Mouse (Mus musculus) lung, postnatal 14 days (tissue): Measurements from ENCODE around the gene Ppp1r3f.
A peak's percentile ranks its signal among the peaks of the same experiment; 100 is the strongest.

Experiments
- DNase-seq: peaks from one replicate; pipeline ENCODE4 v3.0.0; 2021

The Ppp1r3f gene

DNA sequence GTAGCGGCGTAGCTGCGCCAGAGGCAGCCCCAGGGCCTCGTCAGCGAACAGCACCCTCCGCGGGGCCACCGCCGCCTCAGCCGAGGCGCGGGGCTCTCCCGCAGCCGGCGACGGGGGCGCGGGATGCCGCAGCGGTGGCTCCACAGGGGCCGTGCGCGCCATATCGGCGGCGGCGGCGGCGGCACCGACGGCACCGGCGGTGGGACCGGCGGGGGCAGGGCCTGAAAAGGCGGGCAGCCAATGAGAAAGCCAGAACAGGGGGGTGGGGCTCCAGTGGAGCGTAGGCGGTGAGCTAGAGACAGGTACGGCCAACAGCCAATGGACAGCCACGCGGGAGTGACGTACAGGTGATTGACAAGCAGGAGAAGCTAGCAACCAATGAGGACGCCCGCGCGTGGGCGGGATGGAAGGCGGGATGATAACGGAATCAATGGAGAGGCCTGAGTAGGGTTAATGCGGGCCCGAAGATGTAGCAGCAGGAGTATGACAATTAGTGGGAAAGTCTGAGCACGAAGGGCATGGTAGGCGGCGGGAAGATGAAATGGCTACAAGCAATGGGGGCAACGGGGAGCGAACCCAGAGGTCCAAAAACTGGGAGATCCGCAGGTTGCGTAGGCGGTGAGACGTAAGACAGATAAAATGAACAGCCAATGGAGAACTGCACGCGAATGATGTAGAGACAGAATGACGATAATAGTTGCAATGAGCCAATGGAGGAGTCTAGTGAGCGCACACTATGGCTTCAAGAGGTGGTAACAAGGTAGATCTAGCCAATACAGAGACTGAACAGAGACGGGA is at the start of gene Ppp1r3f:
Gene Ppp1r3f, minus strand, starts transcription at position 197 of the 798 bp plus-strand sequence.
- DNase-seq = peak; percentile 91

DNA sequence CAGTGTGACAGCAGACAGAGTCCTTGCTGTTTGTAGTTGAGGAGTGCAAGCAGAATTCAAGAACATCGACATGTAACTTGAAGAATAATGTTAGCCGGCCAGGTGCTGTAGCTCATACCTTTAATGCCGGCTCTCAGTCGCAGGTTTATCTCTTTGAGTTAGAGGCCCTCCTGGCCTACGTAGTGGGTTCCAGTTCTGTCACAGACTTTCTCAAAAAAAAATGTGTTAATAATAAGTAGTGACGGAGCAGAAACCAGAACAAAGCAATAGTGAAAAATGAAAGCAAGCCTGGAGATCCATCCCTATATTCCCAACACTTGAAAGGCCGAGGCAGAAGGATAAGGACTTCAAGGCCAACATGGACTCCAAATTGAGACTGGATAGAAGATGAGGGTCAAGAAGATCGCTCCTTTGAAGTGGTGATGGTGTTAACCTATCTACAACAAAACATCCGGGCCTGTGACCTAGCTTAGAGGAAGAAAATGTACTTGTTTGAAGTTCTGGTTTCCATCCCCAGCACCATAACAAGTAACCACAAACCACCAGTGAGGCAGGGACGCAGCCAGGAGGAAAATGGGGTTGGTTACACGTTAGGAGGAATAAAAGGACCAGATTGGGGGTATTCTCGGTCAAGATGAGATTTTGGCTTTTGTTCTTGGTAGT is 43.9 kb upstream of the Ppp1r3f start:
- no peak for DNase-seq

DNA sequence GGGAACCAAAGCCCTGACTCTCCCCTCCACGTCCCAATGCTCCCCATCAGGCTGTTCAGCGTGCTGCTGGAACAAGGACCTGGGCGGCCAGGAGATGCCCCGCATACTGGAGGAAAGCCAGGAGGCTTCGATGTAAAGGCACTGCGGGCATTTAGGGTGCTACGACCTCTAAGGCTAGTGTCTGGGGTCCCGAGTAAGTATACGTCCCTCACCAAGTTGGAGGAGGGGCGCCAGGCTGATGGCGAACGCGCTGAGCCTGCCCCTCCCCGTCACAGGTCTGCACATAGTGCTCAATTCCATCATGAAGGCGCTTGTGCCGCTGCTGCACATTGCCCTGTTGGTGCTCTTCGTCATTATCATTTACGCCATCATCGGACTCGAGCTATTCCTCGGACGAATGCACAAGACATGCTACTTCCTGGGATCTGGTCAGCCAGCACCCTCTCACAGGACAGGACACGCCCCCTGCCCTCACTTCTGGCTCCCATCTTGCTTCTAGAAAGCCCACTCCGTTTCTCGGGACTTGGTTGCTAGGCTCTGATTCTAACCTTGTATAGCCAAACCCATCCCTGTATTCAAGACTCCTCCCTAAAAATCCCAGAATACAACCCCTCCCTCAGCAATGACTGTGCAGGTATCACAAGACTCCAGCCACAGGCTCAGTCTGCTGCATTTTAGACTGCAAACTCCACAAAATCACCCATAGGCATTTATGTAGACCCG is 36.6 kb upstream of the Ppp1r3f start:
- no peak for DNase-seq

DNA sequence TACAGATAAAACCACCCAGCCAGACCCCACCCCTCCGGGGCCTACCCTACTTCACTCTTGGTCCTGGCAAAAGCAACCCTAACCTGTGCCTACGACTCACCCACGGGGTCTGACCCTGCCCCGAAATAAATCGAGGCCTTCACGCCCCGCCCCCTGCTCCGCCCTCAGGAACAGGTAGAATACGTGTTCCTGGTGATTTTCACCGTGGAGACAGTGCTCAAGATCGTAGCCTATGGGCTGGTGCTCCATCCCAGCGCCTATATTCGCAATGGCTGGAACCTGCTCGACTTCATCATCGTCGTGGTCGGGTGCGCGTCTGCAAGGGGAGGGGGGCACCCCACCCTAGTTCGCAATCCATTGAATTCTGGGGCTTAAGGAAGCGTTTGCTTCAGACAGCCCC is 36.0 kb upstream of the Ppp1r3f start:
- DNase-seq = no peak

DNA sequence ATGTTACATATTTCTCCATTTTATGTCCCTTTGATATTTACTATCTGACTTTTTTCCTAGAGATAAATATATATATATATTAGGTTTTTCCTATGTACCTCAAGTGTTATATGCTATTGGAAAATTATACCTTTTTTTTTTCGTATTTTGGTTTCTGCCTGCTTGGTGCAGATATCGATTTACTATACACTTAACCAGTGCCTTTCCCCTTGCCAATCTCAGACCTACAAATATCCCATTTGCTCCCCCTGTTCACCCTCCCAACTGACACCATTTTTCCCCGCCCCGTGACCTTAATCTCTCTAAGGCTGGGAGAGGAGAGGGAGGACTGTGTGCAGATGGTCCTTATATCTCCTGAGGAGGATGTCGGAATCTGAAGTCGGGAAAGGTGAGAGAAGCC is 32.7 kb upstream of the Ppp1r3f start, which contains the start of gene Cacna1f:
Gene Cacna1f, plus strand, starts transcription at position 301 of the 400 bp plus-strand sequence.
- DNase-seq = no peak

DNA sequence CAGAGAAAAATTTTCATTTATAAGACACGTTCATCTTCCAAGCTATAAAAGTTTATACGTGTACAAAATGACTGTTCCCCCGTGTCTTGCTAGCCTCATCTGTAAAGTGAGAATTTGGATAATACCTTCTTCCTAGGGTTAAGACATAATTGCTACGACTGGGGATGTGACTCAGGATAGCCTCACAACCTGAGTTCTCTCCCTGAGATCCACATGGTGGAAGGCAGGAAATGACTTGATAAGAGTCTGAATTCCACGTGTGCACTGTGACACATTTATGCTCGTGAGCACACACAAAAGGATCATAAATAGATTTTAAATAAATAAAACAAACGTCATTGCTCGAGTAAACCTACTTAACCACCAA is 31.5 kb upstream of the Ppp1r3f start:
- DNase-seq = no peak

DNA sequence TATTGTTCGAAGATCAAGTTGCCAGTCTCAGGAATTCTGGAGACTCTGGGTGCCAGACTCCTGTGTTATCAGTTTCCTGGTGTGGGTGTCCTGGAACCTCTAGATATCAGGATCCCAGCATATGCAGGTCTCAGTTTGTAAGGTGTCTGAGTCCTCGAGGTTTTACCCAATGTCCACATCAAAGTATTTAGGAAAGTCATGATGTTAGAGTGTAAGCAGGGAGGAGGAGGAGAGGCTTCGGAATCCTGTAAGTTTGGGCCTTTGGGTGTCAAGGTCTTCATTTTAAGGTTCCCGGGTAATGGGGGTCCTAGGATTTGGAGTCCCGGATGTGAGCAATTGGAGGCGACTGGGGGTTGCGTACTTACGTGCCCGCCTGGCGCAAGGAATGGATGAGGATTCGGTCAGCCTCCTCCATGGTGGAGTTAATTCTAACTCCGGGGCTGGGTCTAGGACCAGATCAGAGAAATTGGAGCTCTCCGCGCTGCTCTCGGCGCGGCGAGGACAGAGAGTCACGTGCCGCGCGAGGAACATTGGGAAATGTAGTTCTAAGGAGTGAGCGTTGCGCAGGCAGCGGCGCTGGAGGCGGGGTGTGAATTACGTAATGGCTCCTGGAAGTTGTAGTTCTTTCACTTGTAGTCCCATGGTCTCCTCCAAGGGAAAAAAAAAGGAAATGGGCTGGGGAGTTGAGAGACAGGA is 30.9 kb upstream of the Ppp1r3f start, which contains the start of gene Ccdc22:
Gene Ccdc22, minus strand, starts transcription at position 639 of the 696 bp plus-strand sequence.
- peak; percentile 82 for DNase-seq

DNA sequence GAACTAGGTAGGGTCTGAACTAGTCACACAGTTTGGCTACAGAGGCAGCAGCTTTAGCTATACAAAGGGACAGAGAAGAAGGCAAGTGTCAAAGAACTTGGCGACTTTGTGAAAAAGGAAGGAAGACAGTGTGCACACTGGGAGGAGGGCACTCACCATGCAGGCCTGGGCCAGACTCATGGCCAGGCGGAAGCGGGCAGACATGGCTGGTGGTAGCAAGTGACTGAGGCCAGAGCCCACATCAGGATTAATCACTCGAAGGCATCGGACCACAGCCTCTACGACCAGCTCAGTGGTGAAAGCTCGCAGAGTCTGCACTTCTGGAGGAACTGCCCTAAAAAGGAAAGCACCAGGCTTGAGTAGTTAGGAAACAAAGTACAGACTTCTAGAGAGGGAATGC is 29.9 kb upstream of the Ppp1r3f start:
- no peak for DNase-seq

DNA sequence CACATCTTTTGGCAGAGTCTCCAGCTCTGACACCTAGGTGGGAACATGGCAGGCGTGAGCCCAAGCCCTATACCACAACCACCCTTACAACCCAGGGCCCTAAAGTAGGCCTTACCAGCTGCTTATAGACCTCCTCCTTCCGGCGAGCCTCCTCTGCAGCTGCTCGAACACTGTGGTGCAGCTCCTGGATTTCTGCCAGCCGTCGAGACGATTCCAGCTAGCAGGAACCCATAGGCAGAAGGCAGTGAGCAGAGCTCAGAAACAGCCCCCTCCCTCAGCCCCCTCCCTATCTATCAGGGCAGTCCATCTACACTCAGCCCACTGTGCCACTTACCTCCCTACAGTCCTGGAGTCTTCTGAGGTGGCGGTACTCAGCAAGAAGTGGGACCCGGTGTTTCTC is 21.3 kb upstream of the Ppp1r3f start:
- DNase-seq = no peak

DNA sequence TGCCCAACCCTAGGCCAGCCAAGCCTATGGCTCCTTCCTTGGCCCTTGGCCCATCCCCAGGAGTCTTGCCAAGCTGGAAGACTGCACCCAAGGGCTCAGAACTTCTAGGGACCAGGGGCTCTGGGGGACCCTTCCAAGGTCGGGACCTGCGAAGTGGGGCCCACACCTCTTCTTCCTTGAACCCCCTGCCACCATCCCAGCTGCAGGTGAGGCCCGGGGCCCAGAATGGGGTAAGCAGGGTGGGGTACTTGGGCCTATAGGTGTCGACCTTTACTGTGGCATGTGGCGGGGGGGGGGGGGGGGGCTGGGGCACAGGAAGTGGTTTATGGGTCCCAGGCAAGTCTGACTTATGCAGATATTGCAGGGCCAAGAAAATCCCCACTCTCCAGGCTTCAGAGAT is 12.3 kb upstream of the Ppp1r3f start:
- no peak for DNase-seq

DNA sequence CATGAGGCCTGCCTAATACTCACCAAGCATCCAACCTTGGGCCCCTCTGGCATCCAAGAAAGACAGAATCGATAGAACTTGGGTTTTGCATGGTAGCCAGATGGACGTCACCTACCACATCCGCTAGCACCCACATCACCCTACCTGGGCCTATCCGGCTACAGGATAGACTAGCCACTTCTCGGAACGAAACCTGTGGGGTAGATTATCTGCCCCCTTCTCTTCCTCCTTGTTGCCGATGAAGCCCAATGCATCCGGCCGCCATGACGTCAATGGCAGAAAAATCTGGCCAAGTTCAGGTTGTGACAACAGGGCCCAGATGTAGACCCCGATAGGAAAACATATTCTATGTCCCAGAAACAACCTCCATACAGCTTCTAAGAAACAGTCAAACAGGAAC is 9.8 kb upstream of the Ppp1r3f start:
- DNase-seq = no peak

DNA sequence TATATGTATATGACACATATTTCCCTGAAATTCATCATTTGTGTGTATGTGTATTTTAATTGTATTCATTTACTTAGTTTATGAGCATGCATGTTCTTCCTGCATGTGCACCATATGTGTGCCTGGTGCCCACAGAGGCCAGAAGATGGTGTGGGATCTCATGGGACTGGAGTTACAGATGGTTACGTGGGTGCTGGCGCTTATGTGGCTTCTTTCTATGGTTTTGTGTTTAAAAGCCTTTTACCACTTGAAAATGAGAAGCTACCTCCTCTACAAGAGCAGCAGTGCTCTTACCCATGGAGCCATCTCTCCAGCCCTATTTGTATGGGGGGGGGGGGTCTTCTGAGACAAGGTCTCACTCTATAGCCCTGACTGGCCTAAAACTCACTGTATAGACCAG is 7.1 kb upstream of the Ppp1r3f start:
- DNase-seq = no peak

DNA sequence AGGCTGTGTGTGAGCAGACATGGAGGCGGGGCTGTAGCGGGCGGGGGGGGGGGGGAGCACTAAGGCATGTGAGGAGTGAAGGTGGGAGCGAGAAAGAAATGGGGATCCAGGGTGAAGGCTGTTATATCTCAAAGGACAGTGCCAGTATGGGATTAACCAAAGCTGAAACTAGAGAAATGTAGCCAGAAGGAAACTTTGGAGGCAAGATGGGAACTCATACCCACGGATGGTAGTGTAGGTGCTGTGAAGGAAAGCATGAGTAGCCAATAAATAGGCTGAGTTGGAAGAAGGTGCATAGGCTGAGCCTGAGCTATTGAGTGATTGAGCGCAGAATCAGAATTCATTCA is 775 bp upstream of the Ppp1r3f start:
- no peak for DNase-seq

DNA sequence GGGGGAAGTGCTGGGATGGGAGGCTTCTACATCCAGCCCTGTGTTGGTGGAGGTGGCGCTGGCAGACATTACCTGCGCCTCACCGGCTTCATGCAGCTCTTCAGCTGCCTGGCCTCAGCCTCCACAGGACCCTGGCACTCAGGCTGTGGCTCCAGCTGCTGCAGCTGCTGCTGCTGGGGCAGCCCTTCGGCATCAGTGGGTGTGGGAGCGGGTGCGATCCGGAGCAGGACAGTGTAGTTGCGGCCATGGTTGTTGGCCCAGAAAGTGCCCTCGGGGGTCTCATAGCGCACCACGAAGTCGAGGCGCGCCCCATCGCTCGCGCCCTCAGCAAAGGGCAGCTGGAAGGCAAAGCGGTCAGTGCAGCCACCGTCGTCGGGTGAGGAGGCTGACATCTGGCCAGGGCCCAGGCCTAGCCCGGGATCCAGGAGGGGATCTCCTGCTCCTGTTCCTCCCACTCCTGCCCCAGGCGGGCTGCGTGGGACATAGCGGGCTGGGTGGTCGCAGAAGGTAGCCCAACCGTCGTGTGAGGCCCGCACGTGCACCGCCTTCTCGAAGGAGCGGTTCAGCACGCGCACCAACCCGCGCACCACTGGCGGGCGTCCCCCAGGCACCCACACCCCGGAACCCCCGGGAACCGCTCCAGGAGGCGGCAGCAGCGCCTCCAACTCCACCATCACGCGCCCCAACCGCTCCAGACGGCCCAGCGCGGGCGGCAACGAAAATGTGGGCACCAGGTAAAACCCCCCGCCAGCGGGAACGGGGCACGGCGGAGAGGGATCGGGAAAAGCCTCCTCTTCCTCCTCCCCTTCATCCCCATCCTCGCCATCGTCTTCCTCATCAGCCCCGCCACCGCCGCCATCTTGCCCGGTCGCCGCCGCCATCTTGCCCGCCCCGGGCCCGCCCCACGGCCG is 652 bp downstream of the Ppp1r3f start, which contains the start of gene Foxp3:
Gene Foxp3, plus strand, starts transcription at position 469 of the 911 bp plus-strand sequence.
- DNase-seq = no peak

DNA sequence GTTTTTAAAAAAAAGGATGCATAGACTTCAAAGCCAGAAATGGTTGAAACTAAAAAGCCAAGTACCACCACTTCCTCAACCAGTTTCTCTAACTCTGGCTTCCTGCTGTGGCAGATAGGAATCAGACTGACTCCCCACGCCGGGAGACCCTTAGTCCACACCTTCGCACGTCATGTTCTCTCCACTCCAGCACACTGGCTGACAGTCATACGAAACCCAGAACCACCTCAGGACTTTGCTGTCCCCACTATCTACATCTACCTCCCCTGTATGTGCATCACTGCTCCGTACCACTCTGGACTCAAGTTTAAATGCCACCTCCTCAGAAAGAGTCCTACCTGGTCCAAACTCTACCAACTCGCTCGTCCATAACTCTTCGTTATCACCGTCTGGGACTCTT is 1.6 kb downstream of the Ppp1r3f start:
- no peak for DNase-seq

DNA sequence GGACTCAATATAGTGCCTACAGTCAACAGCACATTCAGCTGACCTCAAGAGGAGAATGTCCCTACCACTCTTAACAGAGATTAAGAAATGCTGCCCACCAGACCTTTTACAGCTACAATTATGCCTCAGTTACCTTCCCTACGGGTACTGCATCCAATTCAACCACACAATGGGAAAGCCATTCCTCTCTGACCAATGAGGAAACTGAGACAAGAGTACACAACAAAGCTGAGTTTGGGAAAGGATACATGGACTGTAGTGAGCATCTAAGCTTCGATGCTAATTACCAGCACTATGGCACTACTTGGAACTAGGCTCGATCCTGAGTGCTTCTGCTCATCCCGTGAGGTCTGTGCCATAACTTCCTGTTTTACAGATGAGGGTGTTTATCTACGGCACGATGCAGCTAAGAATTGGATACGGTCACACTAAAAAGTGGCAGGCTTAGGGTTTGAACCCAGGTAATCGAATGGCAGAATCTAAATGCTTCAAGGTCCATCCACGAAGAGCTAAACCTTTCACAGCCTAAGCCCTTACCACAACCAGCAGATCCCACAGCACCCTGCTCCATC is 2.4 kb downstream of the Ppp1r3f start:
- DNase-seq = no peak

DNA sequence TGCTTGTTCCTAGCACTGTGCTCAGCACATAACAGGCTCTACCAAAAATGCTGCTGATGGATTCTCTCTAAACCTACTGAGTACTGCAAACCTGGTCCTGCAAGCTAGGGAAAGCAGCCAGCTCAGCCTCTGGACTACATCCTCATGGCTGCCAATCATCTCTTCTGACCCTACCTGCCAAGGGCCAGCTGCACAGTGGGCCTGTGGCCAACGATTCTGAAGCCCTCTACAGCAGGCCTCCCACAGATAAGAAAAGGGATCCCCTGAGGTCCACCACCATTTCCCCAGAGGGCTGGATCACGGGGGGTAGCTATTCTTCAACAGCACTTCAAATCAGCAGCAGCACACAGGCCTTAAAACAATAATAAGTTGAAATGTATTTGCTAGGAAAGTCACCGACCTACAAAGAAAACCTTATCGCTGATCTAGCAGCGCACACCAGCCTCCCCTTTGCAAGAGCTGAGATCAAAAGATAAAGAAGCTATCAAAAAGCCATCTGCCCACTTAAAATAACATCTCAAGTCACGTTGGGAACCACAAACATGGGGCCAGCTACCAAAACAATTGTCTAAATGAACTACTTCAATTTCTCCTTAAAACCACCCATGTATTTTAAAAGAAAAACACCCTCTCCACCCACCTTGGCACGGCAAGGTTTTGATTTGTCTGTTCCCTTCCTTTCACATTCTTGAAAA is 3.5 kb downstream of the Ppp1r3f start:
- no peak for DNase-seq

DNA sequence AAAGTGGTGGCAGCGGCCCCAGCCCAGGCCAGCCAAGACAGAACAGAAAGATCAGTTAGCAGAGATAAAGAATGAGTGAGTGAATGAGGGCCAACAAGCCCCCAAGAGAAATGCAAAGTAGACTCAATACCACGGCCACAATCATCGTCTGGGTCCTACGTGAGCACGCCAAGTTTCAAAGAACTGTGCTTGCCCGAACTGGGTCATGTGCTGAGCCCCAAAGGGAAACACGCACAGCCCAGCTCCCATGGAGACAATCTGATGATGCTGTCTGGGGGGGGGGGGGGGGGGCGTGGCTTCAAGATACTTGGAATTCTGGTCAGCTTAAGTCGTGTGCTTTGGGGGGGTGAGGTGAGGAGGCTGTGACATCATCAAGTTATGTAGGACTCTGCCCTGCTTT is 6.6 kb downstream of the Ppp1r3f start:
- no peak for DNase-seq

DNA sequence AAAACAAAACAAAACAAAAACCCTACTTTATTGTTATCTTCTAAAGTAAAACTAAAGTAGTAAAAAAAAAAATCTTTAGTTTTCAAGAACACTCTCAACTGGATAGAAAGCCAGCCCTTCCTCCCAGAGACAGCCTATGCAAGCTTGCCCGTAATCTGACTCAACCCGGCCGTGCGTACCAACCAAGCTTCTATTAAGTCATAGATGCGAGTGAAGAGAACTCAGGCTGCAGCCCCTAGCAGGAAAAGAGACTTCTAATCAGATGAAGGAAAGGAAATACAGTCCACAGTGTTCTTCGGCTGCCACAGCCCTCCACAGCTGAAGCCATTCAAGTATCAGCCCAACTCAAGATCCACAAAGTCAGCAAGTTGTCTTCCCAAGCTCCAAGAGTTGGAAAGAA is 7.7 kb downstream of the Ppp1r3f start:
- no peak for DNase-seq

DNA sequence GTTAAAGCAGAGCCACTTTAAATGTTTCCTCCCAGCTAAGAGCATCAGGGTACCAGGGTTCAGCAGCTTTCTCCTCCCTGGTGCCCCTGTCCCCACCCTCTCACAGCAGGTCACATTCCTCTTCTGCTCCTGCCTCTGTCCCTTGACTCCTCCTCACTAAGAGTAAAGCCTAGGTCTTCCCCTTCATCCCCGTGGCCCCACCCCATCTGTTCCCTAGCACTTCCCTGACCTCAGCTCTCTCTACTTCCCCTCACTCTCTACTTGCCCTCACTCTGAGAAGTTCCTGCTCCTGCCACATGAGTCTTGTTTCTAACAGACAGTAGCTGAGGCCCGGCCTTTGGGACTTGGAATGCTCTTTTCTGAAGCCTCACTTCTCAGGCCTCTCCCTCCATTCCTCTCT is 11.0 kb downstream of the Ppp1r3f start:
- no peak for DNase-seq

DNA sequence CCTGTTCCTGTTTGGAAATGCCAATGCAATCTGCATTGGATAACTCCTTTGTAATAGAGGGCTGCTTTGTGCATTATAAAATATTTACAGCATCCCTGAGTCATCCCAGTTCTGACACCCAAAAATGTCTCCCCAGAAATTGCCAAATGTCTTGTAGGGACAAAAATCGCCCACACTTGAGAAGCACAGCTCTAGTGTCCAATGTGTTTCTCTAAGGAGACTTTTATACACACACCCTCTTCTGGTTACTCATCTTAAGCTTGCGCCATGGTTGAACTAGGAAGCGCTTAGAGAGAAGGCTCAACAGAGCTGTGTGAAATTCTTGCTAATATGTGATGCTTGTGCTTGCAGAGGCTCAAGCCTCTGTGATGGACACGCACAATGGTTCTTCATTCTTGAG is 20.6 kb downstream of the Ppp1r3f start:
- no peak for DNase-seq
